Mouse (Mus musculus) B cell, adult 67 days (primary cell): Measurements from ENCODE around the gene Zfp689. TPM values are rescaled to one million over a fixed set of nuclear protein-coding genes. Genes with fewer than 3 reads are reported as not detected.

Experiments used
- total RNA-seq, 2 experiments: library from RNA; stranded (reverse); gene quantifications; 4 replicates each; pipeline ENCODE4 v1.2.4; 2023

The Zfp689 gene
- 1 to 10 TPM; 4.7 to 6.6 TPM for total RNA-seq

DNA sequence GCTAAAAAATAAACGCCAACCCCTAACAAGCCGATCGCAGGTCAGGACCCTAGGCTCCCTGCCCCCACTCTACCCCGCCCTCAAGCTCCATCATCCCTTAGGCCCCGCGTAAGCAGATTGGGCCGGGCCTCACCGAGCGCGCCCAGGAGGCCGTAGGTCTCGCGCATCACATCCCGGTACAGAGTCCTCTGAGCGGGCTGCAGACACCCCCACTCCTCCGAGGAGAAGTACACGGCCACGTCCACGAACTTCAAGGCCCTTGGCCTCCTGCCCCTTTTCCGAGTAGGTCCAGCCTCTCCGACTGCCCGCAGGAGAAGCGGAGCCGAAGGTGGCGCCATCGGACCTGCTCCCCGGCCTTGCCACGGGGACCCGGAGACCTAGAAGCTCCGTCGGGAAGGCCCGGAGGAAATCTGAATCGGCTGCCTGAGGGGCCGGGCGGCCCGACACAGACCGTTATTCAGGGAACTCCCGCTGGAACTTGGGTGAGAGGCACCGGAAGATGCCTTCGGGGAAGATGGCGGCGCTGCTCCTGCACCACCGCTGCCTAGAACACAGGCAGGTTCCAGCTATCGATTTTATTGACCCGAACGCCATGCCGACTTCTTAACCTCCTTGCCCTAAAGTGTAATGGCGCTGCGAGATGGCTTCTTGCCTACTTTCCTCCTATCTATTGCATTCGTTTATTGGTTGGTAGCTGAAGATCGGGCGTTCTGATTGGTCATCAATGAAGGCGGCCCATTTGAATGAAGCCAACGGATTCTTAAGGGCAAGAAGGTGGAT lies at the start of gene Zfp689:
Gene Zfp689 (minus strand): TSS at position 638 of the 780 bp plus-strand sequence.

DNA sequence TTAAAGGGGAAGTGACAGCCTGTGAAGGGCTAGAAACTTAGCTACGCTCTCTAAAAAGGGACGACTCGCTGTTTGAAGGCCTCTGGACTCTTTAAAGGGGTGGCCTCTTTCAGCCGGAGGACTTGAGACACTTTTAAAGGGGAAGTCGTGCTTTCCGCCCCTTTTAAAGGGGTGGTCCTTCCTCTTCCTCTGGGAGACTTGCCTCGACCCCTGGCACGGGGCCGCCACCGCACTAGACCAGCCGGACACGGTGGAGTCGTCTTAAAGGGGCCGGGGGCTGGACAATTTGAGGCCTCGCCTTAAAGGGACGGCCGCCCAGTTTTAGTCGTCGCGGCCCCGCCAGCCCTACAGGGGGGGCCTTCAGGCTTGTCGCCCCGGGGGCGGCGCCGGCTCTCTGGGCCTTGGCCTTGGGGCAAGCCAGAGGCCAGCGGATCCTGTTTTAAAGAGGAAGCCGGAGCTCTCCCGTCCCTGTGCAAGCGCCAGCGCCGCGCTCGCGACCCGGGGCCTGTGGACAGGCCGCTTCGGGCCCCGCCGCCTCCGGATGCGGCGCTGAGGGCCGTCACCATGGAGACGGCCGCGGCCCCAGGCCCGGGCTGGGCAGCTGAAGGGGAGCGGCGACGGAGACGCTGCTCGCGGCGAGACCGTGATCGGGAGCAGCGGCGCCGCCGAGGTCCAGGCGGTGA lies 29.8 kb upstream of the Zfp689 start, which contains the start of gene Fbrs:
Gene Fbrs (plus strand): TSS at position 565 of the 683 bp plus-strand sequence.

DNA sequence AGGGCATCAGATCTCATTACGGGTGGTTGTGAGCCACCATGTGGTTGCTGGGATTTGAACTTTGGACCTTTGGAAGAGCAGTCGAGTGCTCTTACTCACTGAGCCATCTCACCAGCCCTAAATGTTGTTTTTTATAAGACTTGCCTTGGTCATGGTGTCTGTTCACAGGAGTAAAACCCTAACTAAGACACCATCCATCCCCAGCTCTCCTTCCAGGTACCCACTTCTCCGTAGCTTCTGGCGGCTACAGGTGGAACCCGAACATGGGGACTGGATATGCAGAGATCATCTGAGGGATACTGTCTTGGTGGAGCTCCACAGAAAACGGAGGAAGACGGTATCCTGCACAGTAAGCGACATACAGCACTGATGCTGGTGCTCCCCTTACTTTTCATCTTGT lies 10.4 kb upstream of the Zfp689 start, which contains the start of gene Prr14:
Gene Prr14 (plus strand): TSS at position 301 of the 400 bp plus-strand sequence.

DNA sequence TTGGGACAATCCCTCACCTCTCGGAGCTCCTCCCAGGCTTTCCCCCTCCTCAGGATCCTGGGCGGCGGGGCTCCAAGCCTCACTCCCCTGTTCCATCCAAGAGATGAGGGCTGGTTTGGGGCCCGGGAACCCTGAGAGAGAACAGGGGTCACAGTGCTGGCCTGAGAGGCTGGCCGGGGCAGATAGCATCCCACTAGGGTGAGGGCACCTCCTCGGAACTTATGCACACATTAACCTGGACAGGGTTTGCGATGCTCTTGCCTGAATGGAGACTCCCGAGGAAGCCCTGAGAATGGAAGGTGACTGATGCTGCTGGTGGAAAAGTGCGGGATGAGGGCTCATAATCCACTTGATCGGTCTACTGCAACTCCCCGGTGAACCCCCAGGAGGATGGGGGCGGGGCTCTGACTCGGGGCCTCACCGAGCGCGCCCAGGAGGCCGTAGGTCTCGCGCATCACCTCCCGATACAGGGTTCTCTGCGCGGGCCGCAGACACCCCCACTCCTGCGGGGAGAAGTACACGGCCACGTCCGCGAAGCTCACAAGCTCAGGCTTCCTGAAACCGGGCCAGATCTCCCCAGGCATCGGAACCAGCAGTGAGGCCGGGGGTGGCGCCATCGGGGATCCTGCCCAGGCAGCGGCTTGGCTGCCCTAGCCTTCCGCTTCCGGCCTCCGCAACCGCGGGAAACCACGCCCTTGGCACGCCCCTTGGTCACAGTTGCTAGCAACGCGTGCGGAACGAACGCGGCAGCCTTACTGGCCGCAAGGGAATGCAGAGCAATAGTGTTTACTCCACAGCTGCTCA lies 27.4 kb downstream of the Zfp689 start, which contains the start of gene Zfp688:
Gene Zfp688 (minus strand): TSS at position 681 of the 804 bp plus-strand sequence.

DNA sequence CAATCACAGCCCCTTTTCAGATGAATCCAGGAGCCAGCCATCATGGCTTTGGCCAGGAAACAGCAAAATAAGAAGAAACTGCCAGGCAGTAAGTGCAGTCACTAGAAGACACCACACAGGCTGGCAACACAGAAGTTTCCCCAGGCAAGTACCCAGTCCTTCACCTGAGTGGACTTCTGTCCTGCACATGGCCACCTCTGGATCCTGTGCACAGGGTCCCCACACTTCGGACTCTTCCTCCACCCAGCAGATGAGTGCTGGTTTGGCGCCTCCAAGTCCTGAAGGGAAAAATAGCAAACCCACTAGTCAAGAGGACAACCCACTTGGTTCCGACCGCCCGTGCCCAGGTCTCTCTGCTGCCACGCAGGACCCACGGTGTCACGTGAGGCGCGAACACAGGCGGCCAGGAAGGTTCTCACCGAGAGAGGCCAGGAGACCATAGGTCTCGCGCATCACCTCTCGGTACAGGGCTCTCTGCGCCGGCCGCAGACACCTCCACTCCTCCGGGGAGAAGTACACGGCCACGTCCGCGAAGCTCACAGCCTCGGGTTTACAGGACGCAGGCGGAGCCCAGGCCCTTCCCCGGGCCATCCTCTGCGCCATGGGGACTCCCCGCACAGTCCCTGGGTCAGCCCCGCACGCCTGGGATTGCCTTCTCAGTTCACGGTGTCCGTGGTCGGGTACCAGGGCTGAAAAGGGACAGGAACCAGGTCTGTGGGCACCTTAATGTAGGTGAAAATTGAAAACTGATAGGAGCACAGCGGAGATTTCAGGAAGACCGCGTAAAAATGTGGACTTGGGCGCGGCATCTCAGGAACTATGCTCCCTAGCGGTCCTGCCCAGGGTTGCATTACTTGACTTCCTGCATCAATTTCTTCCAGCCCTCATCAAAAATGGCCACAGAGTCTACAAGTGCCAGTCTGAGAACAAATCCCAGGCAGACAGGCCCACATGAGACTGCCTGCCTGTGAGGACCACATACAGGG lies 42.7 kb downstream of the Zfp689 start, which contains the start of gene Zfp764:
Gene Zfp764 (minus strand): TSS at position 821 of the 986 bp plus-strand sequence.

DNA sequence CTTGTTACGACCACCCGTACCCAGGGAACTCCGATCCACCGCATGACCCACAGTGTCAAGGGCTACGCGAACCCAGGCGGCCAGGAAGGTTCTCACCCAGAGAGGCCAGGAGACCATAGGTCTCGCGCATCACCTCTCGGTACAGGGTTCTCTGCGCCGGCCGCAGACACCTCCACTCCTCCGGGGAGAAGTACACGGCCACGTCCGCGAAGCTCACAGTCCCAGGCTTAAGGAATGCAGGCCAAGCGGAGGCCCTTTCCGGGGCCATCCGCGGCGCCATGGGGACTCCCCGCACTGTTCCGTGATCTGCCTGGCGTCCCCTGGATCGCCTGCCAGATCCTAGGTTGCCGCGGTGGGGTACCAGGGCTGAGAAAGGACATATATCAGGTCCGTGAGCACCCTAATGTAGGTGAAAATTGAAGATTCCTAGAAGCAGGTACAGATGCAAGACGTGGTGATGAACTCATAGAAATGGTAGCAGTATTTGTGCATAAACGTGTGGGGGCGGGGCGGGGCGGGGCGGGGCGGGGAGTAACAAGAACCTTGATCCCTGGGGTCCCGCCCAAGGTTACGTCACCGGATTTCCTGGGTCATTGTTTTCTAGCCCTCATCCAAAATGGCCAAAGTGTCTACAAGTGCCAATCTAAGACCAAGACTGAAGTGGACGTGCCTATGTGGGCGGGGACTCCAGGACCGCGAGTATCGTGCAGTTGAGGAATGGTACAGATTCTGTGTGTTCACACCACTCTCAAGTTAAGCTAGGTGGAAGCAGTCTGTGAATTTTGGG lies 55.6 kb downstream of the Zfp689 start, which contains the start of gene E430018J23Rik:
Gene E430018J23Rik (minus strand): TSS at position 473 of the 787 bp plus-strand sequence.

Other genes with a start within 250 kb of the Zfp689 start
- gene Tbc1d10b, start 240.7 kb downstream of the Zfp689 start, total RNA-seq, result 10 to 100 TPM; 59.8 to 76.1 TPM
- 1 to 10 TPM; 5.8 to 9.7 TPM for gene Mylpf, start 240.3 kb downstream of the Zfp689 start, total RNA-seq
- gene Zfp553, start 216.1 kb downstream of the Zfp689 start, total RNA-seq, result 10 to 100 TPM; 15.8 to 18.7 TPM
- gene Sept1, start 216.0 kb downstream of the Zfp689 start, total RNA-seq, result 100 to 1,000 TPM; 394 to 455 TPM
- gene Zfp771, start 204.9 kb downstream of the Zfp689 start, total RNA-seq, result 10 to 100 TPM; 19.5 to 26.9 TPM
- gene Dctpp1, start 188.4 kb downstream of the Zfp689 start, total RNA-seq, result 10 to 100 TPM; 17.2 TPM
- 10 to 100 TPM; 28.9 to 30.8 TPM for gene Sephs2, start 175.1 kb downstream of the Zfp689 start, total RNA-seq
- 100 to 1,000 TPM; 118 to 124 TPM for gene Itgal, start 152.9 kb downstream of the Zfp689 start, total RNA-seq
- gene Zfp768, start 103.6 kb downstream of the Zfp689 start, total RNA-seq, result 1 to 10 TPM; 3.0 to 4.8 TPM
- 10 to 100 TPM; 13.5 to 17.4 TPM for gene Zfp747, start 73.1 kb downstream of the Zfp689 start, total RNA-seq
- gene 9130019O22Rik, start 62.0 kb downstream of the Zfp689 start, total RNA-seq, result 1 to 10 TPM; 4.7 to 5.4 TPM
- 1 to 10 TPM; 6.2 to 8.6 TPM for gene E430018J23Rik, start 55.5 kb downstream of the Zfp689 start, total RNA-seq
- 10 to 100 TPM; 10.5 to 13.3 TPM for gene Zfp764, start 42.3 kb downstream of the Zfp689 start, total RNA-seq
- 10 to 100 TPM; 13.8 to 22.7 TPM for gene Zfp688, start 27.1 kb downstream of the Zfp689 start, total RNA-seq
- 100 to 1,000 TPM; 166 to 171 TPM for gene Prr14, start 10.5 kb upstream of the Zfp689 start, total RNA-seq
- 100 to 1,000 TPM; 272 to 327 TPM for gene Fbrs, start 30.0 kb upstream of the Zfp689 start, total RNA-seq
- 100 to 1,000 TPM; 208 to 213 TPM for gene Srcap, start 62.8 kb upstream of the Zfp689 start, total RNA-seq
- gene Gm42715, start 70.4 kb upstream of the Zfp689 start, total RNA-seq, result 10 to 100 TPM; 44.1 to 48.8 TPM
- gene Tmem265, start 112.2 kb upstream of the Zfp689 start, total RNA-seq, result 1 to 10 TPM in 1 of 2 experiments, not detected in 1; 6.6 TPM
- 100 to 1,000 TPM; 143 to 159 TPM for gene Phkg2, start 124.2 kb upstream of the Zfp689 start, total RNA-seq
- gene Ccdc189, start 139.4 kb upstream of the Zfp689 start, total RNA-seq, result 1 to 10 TPM; 1.0 to 1.3 TPM
- 100 to 1,000 TPM; 152 to 153 TPM for gene Rnf40, start 139.6 kb upstream of the Zfp689 start, total RNA-seq
- 1 to 10 TPM; 4.0 to 5.6 TPM for gene Zfp629, start 166.6 kb upstream of the Zfp689 start, total RNA-seq